Mouse (Mus musculus) natural killer cell, adult 2 months (primary cell): ENCODE results near the gene Itm2b.

Source experiments
- DNase-seq, 2 experiments: peaks; one replicate each; pipeline ENCODE4 v3.0.0; 2022; ENCODE audit warnings: low spot score in 2 of 2

Gene Itm2b

GRCm38 (mm10) chr14:73369634-73370033 lies 15.5 kb downstream of the Itm2b start:
- DNase-seq, result no peak

DNA sequence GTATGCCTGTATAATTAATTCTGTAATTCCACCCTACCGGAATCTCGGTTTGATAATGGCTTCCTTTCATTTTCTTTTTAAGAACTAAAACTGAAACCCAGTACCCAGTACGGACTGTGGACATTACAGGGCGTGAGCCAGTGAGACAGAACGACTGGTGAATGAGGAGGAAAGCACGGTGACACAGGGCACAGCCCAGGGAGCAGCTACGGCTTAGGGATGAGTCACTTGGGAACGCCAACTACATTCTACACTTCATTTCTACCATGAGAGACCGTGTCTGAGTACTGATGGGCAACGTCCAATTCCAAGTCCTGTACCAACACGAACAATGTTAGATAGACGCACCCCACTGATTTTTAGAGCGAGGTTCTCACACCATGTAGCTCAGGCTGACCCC lies 16.1 kb downstream of the Itm2b start:
- DNase-seq, result no peak

DNA sequence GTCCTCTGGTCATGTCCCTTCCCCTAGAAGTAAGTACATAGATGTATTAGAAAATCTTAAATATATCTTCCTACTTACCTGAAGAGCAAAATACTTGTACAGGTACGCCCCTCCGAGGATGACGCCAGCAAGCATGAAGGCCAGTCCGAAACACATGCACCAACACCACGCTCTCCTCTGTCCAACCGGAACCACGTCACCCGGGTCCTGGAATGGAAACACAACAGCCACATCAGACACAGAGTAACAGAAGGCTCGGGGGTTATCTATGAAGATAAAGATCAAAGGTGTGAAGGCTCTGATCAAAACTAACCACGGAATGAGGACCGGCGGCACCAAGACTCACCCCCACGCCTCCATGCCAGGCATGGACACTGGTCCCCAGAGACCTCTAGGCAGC lies 16.9 kb downstream of the Itm2b start:
- peak; percentile 52 to 68 for DNase-seq

GRCm38 (mm10) chr14:73366278-73366677 lies 18.8 kb downstream of the Itm2b start:
- no peak for DNase-seq

- DNase-seq, result no peak
Measured at GRCm38 (mm10) chr14:73363782-73364181, 21.3 kb downstream of the Itm2b start.

- DNase-seq, result no peak
Measured at GRCm38 (mm10) chr14:73354700-73355099, 30.4 kb downstream of the Itm2b start.

GRCm38 (mm10) chr14:73351118-73351517 lies 34.0 kb downstream of the Itm2b start:
- DNase-seq, result no peak

DNA sequence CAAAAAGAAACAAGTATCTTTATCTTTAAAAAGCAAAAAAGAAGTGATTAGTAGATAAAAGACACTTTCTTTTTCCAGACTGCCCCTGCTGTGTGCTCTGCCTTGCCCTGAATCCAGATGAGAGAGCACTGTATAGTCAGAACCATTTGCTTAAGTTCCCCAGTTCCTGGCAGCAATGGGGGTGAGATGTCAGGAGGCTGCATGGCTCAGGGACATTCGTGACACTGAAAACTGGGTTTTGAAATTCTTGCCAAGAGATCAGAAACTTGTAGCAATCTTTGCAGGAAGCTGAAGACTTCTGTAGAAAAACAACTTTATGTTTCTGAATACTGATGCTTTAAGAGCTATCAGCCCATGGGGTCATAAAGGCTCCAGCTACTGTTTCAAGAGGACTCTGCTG lies 35.1 kb downstream of the Itm2b start:
- DNase-seq, result no peak

DNA sequence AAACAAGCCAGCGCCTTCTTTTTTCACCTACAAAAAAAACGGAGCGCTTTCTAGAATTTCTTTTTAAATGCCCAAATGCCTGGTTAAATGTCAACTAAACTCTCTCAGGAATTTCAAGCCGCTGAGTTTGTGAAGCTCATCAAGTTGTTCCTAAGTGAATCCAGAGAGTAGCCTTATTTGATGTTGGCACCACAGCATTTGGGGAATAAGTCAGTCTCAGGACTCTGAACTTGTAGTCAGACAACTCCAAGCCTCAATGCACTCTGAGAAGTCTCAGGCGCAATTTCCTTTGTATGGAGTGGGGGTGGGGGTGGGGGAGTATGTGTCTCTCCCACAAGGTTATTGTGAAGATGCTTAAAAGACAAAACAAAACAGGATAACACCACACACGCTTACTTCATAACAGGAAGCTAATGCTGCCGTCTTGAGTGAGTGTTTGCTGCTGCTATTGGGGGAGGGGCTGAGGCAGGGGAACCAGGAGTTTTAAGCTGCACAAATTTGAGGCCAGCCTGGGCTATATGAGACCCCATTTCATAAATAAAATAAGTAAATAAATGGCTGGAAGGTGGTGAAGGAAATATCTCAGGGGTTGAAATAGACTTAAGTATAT lies 35.9 kb downstream of the Itm2b start:
- no peak for DNase-seq

GRCm38 (mm10) chr14:73347302-73347701 lies 37.8 kb downstream of the Itm2b start:
- DNase-seq, result no peak

GRCm38 (mm10) chr14:73345614-73346013 lies 39.5 kb downstream of the Itm2b start:
- peak in 1 of 2 experiments; percentile 12 for DNase-seq

- DNase-seq, result no peak
Measured at GRCm38 (mm10) chr14:73340051-73340755, 44.9 kb downstream of the Itm2b start.

DNA sequence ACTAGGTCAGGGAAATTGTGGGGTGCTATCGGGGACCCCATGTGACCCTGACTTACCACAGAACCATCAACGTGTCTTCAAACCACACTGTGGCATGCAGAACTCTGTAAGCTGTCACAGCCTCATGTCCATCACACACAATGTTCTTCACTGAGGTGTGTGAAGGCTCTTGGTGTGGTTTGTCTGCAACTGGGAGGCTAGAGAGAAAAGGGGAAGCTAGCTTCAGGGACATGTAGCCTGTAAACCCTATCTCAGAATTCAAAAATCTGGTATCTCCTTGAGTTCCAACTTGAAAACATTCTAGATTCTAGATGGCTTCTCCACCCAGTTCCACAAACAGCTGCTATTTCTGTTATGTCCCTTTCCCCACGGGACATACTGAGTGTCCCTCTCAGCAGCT lies 45.5 kb downstream of the Itm2b start:
- DNase-seq, result peak; percentile 15 to 36

DNA sequence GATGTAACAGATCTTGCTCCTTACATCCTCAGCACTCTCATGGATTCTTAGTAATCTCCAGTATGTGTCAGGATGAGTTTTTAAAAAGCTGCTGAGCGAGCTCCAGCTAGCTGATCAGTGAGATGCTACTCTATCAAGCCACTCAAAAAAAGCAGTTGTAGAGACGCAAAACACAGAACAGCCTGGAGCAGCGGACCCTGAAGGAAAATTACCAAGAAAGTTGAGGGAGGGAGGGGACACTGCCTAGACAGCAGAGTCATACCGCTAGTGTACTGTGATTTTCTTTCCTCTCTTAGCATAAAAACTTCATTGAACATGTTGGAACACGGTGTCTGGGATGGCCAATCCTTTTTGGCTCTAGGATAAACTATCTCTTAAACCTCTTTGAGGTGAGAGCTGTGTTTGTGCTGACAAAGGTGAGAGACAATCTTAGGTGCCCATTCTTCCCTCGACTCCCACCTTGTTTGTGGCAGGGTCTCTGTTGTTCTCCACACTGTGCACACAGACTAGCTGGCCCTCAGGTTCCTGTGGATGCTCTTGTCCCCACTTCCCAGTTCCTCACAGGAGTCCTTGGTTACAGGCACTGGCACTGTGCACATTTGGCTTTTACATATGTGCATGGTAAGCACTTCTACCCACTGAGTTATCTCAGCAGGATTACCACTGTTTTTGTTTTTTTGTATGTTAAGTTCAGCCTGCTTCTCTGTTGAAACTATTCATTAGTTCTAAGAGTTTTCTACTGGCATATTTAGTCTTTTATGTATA lies 48.6 kb downstream of the Itm2b start:
- DNase-seq, result no peak

DNA sequence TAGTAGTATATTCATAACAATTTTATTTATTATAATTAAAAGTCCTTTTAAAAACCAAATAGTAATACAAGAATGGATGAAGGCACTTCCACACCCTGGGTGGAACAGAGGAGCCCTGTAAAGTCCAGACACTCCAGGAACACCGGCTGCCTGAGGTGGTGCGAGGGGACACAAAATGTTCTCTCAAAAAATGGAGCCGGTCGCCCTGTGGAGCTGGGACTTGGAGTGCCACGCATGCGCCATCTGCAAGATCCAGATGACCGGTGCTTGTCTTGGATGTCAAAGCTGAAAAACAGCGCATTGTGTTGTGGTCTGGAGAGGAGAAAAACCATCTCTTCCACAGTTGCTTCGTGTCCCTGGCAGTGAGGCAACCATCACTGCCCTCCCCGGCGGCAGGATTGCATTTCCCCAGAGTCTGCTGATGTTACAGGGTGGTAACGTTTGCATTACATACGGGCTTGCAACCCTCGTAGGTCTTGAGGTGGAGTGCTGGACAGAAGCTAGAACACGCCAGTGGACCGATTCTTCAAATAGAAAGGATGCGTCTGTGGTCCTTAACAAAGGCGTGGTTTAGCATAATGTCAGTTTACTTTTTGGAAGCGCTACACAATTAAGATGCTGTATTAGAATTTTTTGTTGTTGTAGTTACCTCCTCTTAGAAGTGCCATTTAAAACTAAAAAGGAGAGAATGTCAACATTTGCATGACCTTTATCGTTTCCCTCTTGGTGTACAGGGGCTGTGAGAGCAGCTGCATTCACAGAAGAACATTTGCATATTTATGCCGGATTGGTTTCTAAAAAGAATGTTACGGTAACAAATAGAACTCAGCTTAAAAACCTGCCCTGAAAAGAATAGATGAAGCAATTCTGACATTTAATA lies 49.9 kb downstream of the Itm2b start:
- DNase-seq, result no peak

DNA sequence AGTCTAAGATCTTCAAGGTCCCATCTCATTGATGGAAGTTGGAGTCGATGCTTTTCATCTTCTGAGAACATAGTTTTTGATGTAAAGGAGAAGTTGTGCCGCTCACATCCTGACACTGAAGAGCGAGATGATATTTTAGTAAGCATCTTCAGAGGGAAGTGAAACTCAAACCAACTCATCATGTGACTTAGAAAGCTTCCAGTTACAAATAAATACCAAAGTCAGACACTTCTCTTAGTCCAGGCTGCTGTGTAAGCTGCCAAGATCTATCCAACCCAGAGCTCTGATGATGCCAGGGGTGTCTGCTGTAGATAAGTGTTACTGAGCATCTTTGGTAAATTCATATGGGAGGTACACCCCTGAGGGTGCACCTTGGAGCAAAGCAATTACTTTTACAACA lies 51.2 kb downstream of the Itm2b start:
- DNase-seq, result no peak

GRCm38 (mm10) chr14:73331386-73331785 lies 53.7 kb downstream of the Itm2b start:
- DNase-seq, result no peak

GRCm38 (mm10) chr14:73329871-73330270 lies 55.2 kb downstream of the Itm2b start:
- no peak for DNase-seq

DNA sequence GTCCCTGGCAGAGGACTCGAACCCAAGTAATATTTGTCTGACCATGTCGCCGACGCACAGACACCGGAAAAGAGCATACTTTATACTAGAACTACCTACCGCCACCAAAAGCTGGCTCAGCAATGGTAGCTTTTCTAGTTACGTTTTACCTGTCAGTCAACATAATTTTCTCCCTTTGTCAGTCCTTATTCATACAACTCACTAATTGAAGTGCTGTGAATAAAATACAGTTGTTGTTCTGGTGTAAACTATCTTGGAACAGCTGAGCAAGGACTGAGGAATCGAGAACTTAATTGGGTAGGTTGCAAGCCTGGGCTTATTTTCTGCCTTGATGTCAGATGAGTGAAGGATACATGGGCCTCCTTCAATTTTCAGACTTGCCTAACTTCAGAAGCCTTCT lies 58.6 kb downstream of the Itm2b start:
- no peak for DNase-seq

DNA sequence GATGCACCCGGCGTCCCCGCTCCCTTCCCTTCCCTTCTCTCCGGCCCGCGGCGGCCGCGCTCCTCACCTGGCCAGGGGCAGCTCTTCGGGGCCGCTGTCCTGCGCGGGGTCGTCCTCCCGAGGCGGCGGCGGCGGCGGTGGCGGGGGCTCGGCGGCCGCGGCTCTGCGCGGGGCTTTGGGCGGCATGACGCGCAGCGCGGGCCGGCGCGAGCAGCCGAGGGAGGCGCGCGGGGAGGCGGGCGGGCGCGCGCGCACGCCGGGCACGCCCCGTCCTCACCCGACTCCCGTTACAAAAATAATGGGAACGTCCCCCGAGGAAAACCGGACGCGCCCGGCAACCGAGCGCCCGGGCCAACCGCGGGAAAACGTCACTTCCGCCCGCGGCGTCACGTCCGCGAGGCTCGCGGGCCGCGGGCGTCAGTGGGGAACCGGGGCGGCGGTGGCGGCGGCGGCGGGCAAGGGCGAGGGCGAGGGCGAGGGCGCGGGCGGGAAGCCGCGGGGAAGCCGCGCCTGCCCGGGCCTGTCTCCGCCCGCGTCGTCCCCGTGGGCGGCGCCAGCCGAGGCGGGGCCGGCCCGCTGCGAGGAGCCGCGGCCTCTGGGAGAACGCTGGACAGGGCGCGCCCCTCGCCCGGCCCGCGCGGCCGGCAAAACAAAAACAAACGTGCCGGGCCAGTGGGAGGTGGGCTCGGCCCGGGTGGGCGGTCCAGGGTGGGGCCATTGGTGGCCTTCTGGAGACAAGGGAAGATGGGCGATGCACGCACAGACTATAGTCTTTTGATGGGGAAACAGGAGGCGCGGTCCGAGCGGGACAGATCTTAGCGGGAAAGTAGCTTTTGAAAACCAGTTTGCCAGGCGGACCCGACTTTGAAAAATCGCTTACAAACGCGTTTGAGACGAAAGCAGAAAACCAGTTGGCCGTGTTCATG lies 59.4 kb downstream of the Itm2b start, which contains the start of gene Rb1:
Rb1 (minus strand) TSS at position 367 of the 926 bp plus-strand sequence.
- peak; percentile 53 to 67 for DNase-seq
